Comparison of ENCODE assay signal across 11 mouse cellular contexts in the genomic region with DNA sequence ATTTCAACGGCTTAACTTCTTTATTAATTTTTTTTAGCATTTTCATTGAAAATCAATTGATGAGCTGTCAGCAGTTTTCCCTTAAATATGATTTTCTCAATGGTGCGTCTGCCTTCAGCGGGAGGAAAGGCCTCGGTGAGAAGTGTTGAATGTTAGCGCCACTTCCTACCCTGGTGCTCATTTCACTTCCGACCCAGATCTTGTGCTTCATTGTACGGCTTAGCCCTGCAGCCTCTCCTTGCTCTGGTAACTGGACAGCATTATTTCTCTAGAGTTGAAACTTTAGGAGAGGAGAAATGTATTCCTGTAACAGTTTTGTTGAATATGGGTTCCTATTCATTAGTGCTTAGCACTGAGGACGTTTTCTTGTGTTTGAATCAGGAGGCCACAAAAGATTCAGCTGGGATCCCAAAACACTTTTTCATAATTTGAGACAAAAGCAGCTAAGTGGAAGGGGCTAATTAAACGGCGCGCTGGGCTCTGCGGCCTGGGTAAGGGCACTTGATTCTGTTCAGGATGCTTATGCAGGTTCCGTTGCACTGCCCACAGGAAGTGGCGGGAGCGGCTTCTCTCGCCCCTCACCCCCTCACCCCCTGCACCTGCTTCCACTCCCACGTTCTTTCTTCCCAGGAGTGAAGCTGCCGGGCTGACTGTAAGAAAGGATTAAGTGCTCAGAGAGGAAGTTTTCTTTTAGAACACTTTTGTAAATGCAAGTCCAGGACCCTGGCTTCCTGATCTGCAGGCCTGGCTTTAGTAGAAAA. TPM values are rescaled to one million over a fixed set of nuclear protein-coding genes. Genes with fewer than 3 reads are reported as not detected.
A peak's percentile ranks its signal among the peaks of the same experiment; 100 is the strongest.
DNase-seq lines count a peak whose midpoint lies in the region; ATAC-seq and TF ChIP-seq lines count a peak whose summit lies in the region.
"Had no signal": no experiment of that assay in that cellular context is flagged by ENCODE, and none has a peak within 500 bp of the region (broad histone marks: within the 10 kb centered on the region; RNA-seq: fewer than 3 reads in every experiment).

No protein-coding gene starts in this region.

- 41% methylated on average over 18 of the region's 18 CpGs for WGBS in heart, adult 2 months
- 57% methylated on average over 18 of the region's 18 CpGs for WGBS in lung, embryonic 14.5 days
- WGBS in neural tube, embryonic 15.5 days = 43% methylated on average over 18 of the region's 18 CpGs

- peak in 1 of 2 experiments; percentile 18 for DNase-seq in heart, adult 2 months
- DNase-seq in heart, postnatal 4 days = no peak
- peak; percentile 28 for DNase-seq in lung, embryonic 14.5 days
- no peak for DNase-seq in lung, postnatal 25 days (ENCODE audit: low spot score)
- peak; percentile 32 for DNase-seq in thymus, postnatal 25 days
- DNase-seq in cerebellum, adult 11-12 months = no peak
- DNase-seq: gastrocnemius, postnatal 10 days had no signal

- no peak for TF ChIP-seq EP300 in heart, adult 2 months (IDR thresholded peaks at IDR 0.05; ENCODE audit: insufficient read depth, low read depth, low read length)

- no peak for TF ChIP-seq POLR2A in heart, adult 2 months (IDR thresholded peaks at IDR 0.05; ENCODE audit: insufficient read depth, low read depth, low read length)

- H3K4me2 ChIP-seq in lung, embryonic 14.5 days = no peak overlapping the region
- H3K4me2 ChIP-seq in neural tube, embryonic 15.5 days = no peak overlapping the region
- H3K4me2 ChIP-seq: limb, embryonic 13.5 days; neural tube, embryonic 12.5 days had no signal

- peak overlapping the region; percentile 32; the same call in 1 of the 2 replicates for H3K27ac ChIP-seq in heart, adult 2 months
- no peak overlapping the region; the same call in 1 of the 2 replicates for H3K27ac ChIP-seq in lung, embryonic 14.5 days (ENCODE audit: low read depth)
- no peak overlapping the region; the same call in 1 of the 2 replicates for H3K27ac ChIP-seq in neural tube, embryonic 15.5 days (replicated peaks)
- H3K27ac ChIP-seq: limb, embryonic 13.5 days; neural tube, embryonic 12.5 days had no signal

- peaks cover 13% of the 10 kb centered on the region for H3K36me3 ChIP-seq in heart, adult 2 months (ENCODE audit: control insufficient read depth, insufficient read depth, low read length)
- peaks cover 8% of the 10 kb centered on the region; the same call in 1 of the 2 replicates for H3K36me3 ChIP-seq in lung, embryonic 14.5 days (ENCODE audit: insufficient read depth)
- peaks cover 13% of the 10 kb centered on the region; the same call in 1 of the 2 replicates for H3K36me3 ChIP-seq in neural tube, embryonic 15.5 days

- no peaks in the 10 kb centered on the region for H3K9me3 ChIP-seq in lung, embryonic 14.5 days (ENCODE audit: low read depth, low read length)
- no peaks in the 10 kb centered on the region for H3K9me3 ChIP-seq in neural tube, embryonic 15.5 days (replicated peaks)
- H3K9me3 ChIP-seq: limb, embryonic 13.5 days; neural tube, embryonic 12.5 days had no signal

- no peak overlapping the region; the same call in 1 of the 2 replicates for H3K9ac ChIP-seq in heart, adult 2 months (ENCODE audit: low read depth, low read length)
- H3K9ac ChIP-seq in lung, embryonic 14.5 days = no peak overlapping the region
- H3K9ac ChIP-seq in neural tube, embryonic 15.5 days (replicated peaks) = no peak overlapping the region
- H3K9ac ChIP-seq: limb, embryonic 13.5 days; neural tube, embryonic 12.5 days had no signal

- intact Hi-C loops in heart, adult 2 months (cut with DNase I) = loop anchor here (5.0 to 10.0 kb wide), 2 partner anchors 44 to 467 kb away; a partner anchor contains a TSS

- peak; percentile 9; the same call in 1 of the 2 replicates for TF ChIP-seq CTCF in heart, adult 2 months (IDR thresholded peaks at IDR 0.05)
- no peak for TF ChIP-seq CTCF in lung, embryonic 14.5 days (IDR thresholded peaks at IDR 0.05; ENCODE audit: low read depth)

- peaks cover 14% of the 10 kb centered on the region for H3K4me1 ChIP-seq in heart, adult 2 months (ENCODE audit: control insufficient read depth, insufficient read depth, low read length)
- no peaks in the 10 kb centered on the region for H3K4me1 ChIP-seq in lung, embryonic 14.5 days (ENCODE audit: insufficient read depth)
- H3K4me1 ChIP-seq in neural tube, embryonic 15.5 days = peaks cover 13% of the 10 kb centered on the region
- H3K4me1 ChIP-seq: limb, embryonic 13.5 days had no signal

- H3K27me3 ChIP-seq in heart, adult 2 months (ENCODE audit: control insufficient read depth, insufficient read depth, low read length) = no peaks in the 10 kb centered on the region
- H3K27me3 ChIP-seq in lung, embryonic 14.5 days (ENCODE audit: insufficient read depth, low read length) = no peaks in the 10 kb centered on the region
- no peaks in the 10 kb centered on the region for H3K27me3 ChIP-seq in neural tube, embryonic 15.5 days (replicated peaks)
- H3K27me3 ChIP-seq: limb, embryonic 13.5 days; neural tube, embryonic 12.5 days had no signal

- no peak for ATAC-seq in lung, embryonic 14.5 days (ENCODE audit: insufficient read depth)
- ATAC-seq in megakaryocyte, adult 5-6 weeks (ENCODE audit: poor library complexity, severe bottlenecking) = peak; percentile 67
- no peak for ATAC-seq in neural tube, embryonic 15.5 days (ENCODE audit: low FRiP score)

- H3K4me3 ChIP-seq in heart, adult 2 months = no peak overlapping the region
- no peak overlapping the region for H3K4me3 ChIP-seq in lung, embryonic 14.5 days (ENCODE audit: low read depth, low read length)
- no peak overlapping the region for H3K4me3 ChIP-seq in neural tube, embryonic 15.5 days (replicated peaks)
- H3K4me3 ChIP-seq: limb, embryonic 13.5 days; neural tube, embryonic 12.5 days had no signal

- H3K79me2 ChIP-seq in heart, adult 2 months (replicated peaks; ENCODE audit: control insufficient read depth, insufficient read depth, low read length) = no peaks in the 10 kb centered on the region

RNA-seq across cellular contexts. Expression of a gene that starts 36.2 kb away (rescaled TPM):
- total RNA-seq in heart, adult 2 months (2021) = 10 to 100 TPM in 1 of 2 experiments, 1 to 10 TPM in 1; 8.9 to 10.9 TPM
- 3.0 and 5.1 TPM in 2 replicates for polyA plus RNA-seq in heart, adult 2 months (2012; rRNA removed)
- total RNA-seq in heart, postnatal 4 days (2021) = 10 to 100 TPM; 13.8 to 14.9 TPM
- polyA plus RNA-seq in lung, embryonic 14.5 days (2014; fragmentation: Nextera tagmentation; extraction: Ambion mirVana) = 15.7 and 16.4 TPM in 2 replicates
- total RNA-seq in megakaryocyte, adult 5-6 weeks (2015) = 20.0 and 20.1 TPM in 2 replicates
- 26.3 and 28.7 TPM in 2 replicates for total RNA-seq in megakaryocyte, adult 5-6 weeks (2017)
- polyA plus RNA-seq in neural tube, embryonic 15.5 days (2015; fragmentation: Nextera tagmentation; extraction: Ambion mirVana) = 13.5 and 13.6 TPM in 2 replicates

Comparison
In these comparisons a context has a peak if more than half of its experiments do, and no peak if none do; other contexts are left out.
1. DNase-seq: peak in lung, embryonic 14.5 days (single experiment) and thymus, postnatal 25 days (single experiment); none in heart, postnatal 4 days (single experiment), lung, postnatal 25 days (single experiment) and cerebellum, adult 11-12 months (single experiment).